Comparison of ENCODE assay signal across 8 mouse cellular contexts in the genomic region with DNA sequence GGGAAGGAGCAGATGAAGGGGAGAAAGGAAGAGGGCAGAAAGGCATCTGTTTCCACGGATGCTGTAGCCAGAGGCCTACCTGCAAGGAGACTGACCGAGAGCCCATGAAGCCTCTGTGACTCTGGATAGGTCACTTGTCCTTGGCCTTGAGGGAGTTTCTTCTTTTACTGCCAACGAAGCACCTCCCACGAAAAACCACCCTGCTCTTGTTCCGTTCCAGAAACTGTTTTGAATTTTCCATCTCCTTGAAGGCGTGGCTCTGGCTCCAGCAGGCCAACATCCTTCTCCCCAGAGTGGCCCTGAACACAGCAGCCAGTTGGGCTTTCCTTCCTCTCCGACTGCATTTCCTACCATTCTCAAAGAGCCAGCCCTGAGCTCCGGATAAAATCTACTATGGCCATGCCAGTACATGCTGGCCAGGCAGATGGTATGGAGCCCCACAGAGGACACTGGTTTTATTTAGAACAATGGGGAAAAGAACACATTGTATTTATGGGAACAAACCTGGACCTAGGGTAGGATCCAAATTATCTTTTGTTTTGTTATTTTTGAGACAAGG. TPM values are rescaled to one million over a fixed set of nuclear protein-coding genes. Genes with fewer than 3 reads are reported as not detected.
DNase-seq lines count a peak whose midpoint lies in the region; ATAC-seq and TF ChIP-seq lines count a peak whose summit lies in the region.
"Had no signal": no experiment of that assay in that cellular context is flagged by ENCODE, and none has a peak within 500 bp of the region (broad histone marks: within the 10 kb centered on the region; RNA-seq: fewer than 3 reads in every experiment).

No protein-coding gene starts in this region.

- peaks cover 12% of the 10 kb centered on the region; the same call in 1 of the 2 replicates for H3K4me1 ChIP-seq in spleen, adult 2 months (ENCODE audit: control insufficient read depth, insufficient read depth, insufficient read length)
- H3K4me1 ChIP-seq in heart, embryonic 13.5 days, result peaks cover 51% of the 10 kb centered on the region
- H3K4me1 ChIP-seq in forebrain, embryonic 10.5 days, result peaks cover 61% of the 10 kb centered on the region

- no peaks in the 10 kb centered on the region for H3K27me3 ChIP-seq in spleen, adult 2 months (ENCODE audit: control insufficient read depth, insufficient read depth, low read length)
- no peaks in the 10 kb centered on the region for H3K27me3 ChIP-seq in heart, embryonic 13.5 days (replicated peaks)
- H3K27me3 ChIP-seq in forebrain, embryonic 10.5 days (ENCODE audit: poor library complexity, severe bottlenecking), result no peaks in the 10 kb centered on the region
- H3K27me3 ChIP-seq: limb, embryonic 12.5 days had no signal

- H3K36me3 ChIP-seq in spleen, adult 2 months (ENCODE audit: control insufficient read depth, insufficient read depth, low read length), result no peaks in the 10 kb centered on the region; the same call in 1 of the 2 replicates
- peaks cover 17% of the 10 kb centered on the region for H3K36me3 ChIP-seq in heart, embryonic 13.5 days
- H3K36me3 ChIP-seq in forebrain, embryonic 10.5 days (replicated peaks), result peaks cover 23% of the 10 kb centered on the region

- 69% methylated on average over 8 of the region's 8 CpGs for WGBS in spleen, adult 2 months
- 71% methylated on average over 8 of the region's 8 CpGs for WGBS in heart, embryonic 13.5 days
- 82% methylated on average over 8 of the region's 8 CpGs for WGBS in forebrain, embryonic 10.5 days

- ATAC-seq in heart, embryonic 13.5 days (ENCODE audit: extremely low read depth, insufficient number of reproducible peaks, low FRiP score, low TSS enrichment), result no peak

- no peaks in the 10 kb centered on the region for H3K9me3 ChIP-seq in heart, embryonic 13.5 days
- H3K9me3 ChIP-seq in forebrain, embryonic 10.5 days, result no peaks in the 10 kb centered on the region
- H3K9me3 ChIP-seq: limb, embryonic 12.5 days had no signal

- H3K4me3 ChIP-seq in spleen, adult 2 months (ENCODE audit: extremely low read depth, insufficient read depth, insufficient read length), result peak overlapping the region; percentile 15; the same call in 1 of the 2 replicates
- no peak overlapping the region for H3K4me3 ChIP-seq in heart, embryonic 13.5 days
- H3K4me3 ChIP-seq in forebrain, embryonic 10.5 days, result no peak overlapping the region
- H3K4me3 ChIP-seq: limb, embryonic 12.5 days had no signal

- TF ChIP-seq POLR2A in spleen, adult 2 months (IDR thresholded peaks at IDR 0.05; ENCODE audit: low read depth, low read length), result no peak

- DNase-seq in spleen, adult 2 months (ENCODE audit: low read depth in 1 of 2, low spot score in 2 of 2), result no peak
- DNase-seq in spleen, adult 18-20 months, result no peak
- peak; percentile 62 for DNase-seq in kidney, postnatal 14 days
- peak; percentile 68 for DNase-seq in testis, postnatal 14 days (ENCODE audit: low spot score)
- DNase-seq in forebrain, embryonic 10.5 days (ENCODE audit: extremely low spot score, low spot score), result no peak
- DNase-seq in layer of hippocampus, adult 9-10 months (ENCODE audit: low spot score), result no peak

- peak overlapping the region; percentile 9 for H3K4me2 ChIP-seq in heart, embryonic 13.5 days

- H3K27ac ChIP-seq in spleen, adult 2 months (ENCODE audit: insufficient read depth, low read length), result peak overlapping the region; percentile 37
- H3K27ac ChIP-seq in heart, embryonic 13.5 days (replicated peaks), result peak overlapping the region; percentile 60
- no peak overlapping the region for H3K27ac ChIP-seq in forebrain, embryonic 10.5 days
- H3K27ac ChIP-seq: limb, embryonic 12.5 days had no signal

- TF ChIP-seq CTCF in spleen, adult 2 months (IDR thresholded peaks at IDR 0.05; ENCODE audit: extremely low read depth, insufficient read depth, insufficient read length, insufficient replicate concordance), result no peak

- no peak overlapping the region for H3K9ac ChIP-seq in heart, embryonic 13.5 days
- H3K9ac ChIP-seq: limb, embryonic 12.5 days had no signal

RNA-seq across cellular contexts. Expression of a gene that starts 2.4 kb away (rescaled TPM):
- 16.3 and 19.7 TPM in 2 replicates for polyA plus RNA-seq in spleen, adult 2 months (2012; rRNA removed)
- polyA plus RNA-seq in heart, embryonic 13.5 days (2015; fragmentation: Nextera tagmentation; extraction: Ambion mirVana), result 41.1 and 46.1 TPM in 2 replicates
- 43.9 and 47.1 TPM in 2 replicates for polyA plus RNA-seq in forebrain, embryonic 10.5 days (2016; fragmentation: Nextera tagmentation; extraction: Ambion mirVana)

RNA-seq across cellular contexts. Expression of a gene that starts 2.5 kb away (rescaled TPM):
- polyA plus RNA-seq in spleen, adult 2 months (2012; rRNA removed), result 28.3 and 31.3 TPM in 2 replicates
- polyA plus RNA-seq in heart, embryonic 13.5 days (2015; fragmentation: Nextera tagmentation; extraction: Ambion mirVana), result 20.4 and 23.6 TPM in 2 replicates
- 30.4 and 34.8 TPM in 2 replicates for polyA plus RNA-seq in forebrain, embryonic 10.5 days (2016; fragmentation: Nextera tagmentation; extraction: Ambion mirVana)

RNA-seq across cellular contexts. Expression of a gene that starts 7.3 kb away (rescaled TPM):
- 1.4 and 2.8 TPM in 2 replicates for polyA plus RNA-seq in spleen, adult 2 months (2012; rRNA removed)
- polyA plus RNA-seq in heart, embryonic 13.5 days (2015; fragmentation: Nextera tagmentation; extraction: Ambion mirVana), result 1.3 and 1.6 TPM in 2 replicates
- polyA plus RNA-seq in forebrain, embryonic 10.5 days (2016; fragmentation: Nextera tagmentation; extraction: Ambion mirVana), result 2.0 and 2.2 TPM in 2 replicates

RNA-seq across cellular contexts. Expression of a gene that starts 19.5 kb away (rescaled TPM):
- polyA plus RNA-seq in spleen, adult 2 months (2012; rRNA removed), result 20.1 and 25.1 TPM in 2 replicates
- polyA plus RNA-seq in heart, embryonic 13.5 days (2015; fragmentation: Nextera tagmentation; extraction: Ambion mirVana), result 47.5 and 49.4 TPM in 2 replicates
- 114 and 118 TPM in 2 replicates for polyA plus RNA-seq in forebrain, embryonic 10.5 days (2016; fragmentation: Nextera tagmentation; extraction: Ambion mirVana)

RNA-seq across cellular contexts. Expression of a gene that starts 20.9 kb away (rescaled TPM):
- polyA plus RNA-seq in spleen, adult 2 months (2012; rRNA removed), result 119 and 129 TPM in 2 replicates
- polyA plus RNA-seq in heart, embryonic 13.5 days (2015; fragmentation: Nextera tagmentation; extraction: Ambion mirVana), result 160 and 179 TPM in 2 replicates
- 224 and 227 TPM in 2 replicates for polyA plus RNA-seq in forebrain, embryonic 10.5 days (2016; fragmentation: Nextera tagmentation; extraction: Ambion mirVana)

Comparison
In these comparisons a context has a peak if more than half of its experiments do, and no peak if none do; other contexts are left out.
1. DNase-seq: peak in kidney, postnatal 14 days (single experiment) and testis, postnatal 14 days (single experiment); none in spleen, adult 2 months (0 of 2), spleen, adult 18-20 months (0 of 2), forebrain, embryonic 10.5 days (single experiment) and layer of hippocampus, adult 9-10 months (single experiment).